Mouse (Mus musculus) cerebellum, adult 11 months (tissue): ENCODE results near the gene 5031439G07Rik.

Experiments
- DNase-seq: peaks from one replicate; pipeline ENCODE4 v3.0.0; 2022

5031439G07Rik gene

GRCm38 (mm10) chr15:84994498-84994897, 6.1 kb upstream of the 5031439G07Rik start:
- no peak for DNase-seq

GRCm38 (mm10) chr15:84989771-84990170, 1.4 kb upstream of the 5031439G07Rik start:
- no peak for DNase-seq

- no peak for DNase-seq
Observed at GRCm38 (mm10) chr15:84989098-84989497, 747 bp upstream of the 5031439G07Rik start.

GRCm38 (mm10) chr15:84987020-84987815, 1.1 kb downstream of the 5031439G07Rik start:
- DNase-seq = no peak

GRCm38 (mm10) chr15:84986171-84987019, 2.0 kb downstream of the 5031439G07Rik start:
- DNase-seq = no peak

GRCm38 (mm10) chr15:84985516-84986160, 2.7 kb downstream of the 5031439G07Rik start:
- no peak for DNase-seq

GRCm38 (mm10) chr15:84983721-84984120, 4.6 kb downstream of the 5031439G07Rik start:
- DNase-seq = no peak

- DNase-seq = no peak
Observed at GRCm38 (mm10) chr15:84982888-84983287, 5.5 kb downstream of the 5031439G07Rik start.

- no peak for DNase-seq
Observed at GRCm38 (mm10) chr15:84981609-84982313, 6.6 kb downstream of the 5031439G07Rik start.

GRCm38 (mm10) chr15:84975729-84976128, 12.6 kb downstream of the 5031439G07Rik start:
- no peak for DNase-seq

GRCm38 (mm10) chr15:84973544-84973871, 14.8 kb downstream of the 5031439G07Rik start:
- no peak for DNase-seq

GRCm38 (mm10) chr15:84972860-84973543, 15.3 kb downstream of the 5031439G07Rik start:
- DNase-seq = peak; percentile 50

GRCm38 (mm10) chr15:84968534-84968933, 19.8 kb downstream of the 5031439G07Rik start:
- no peak for DNase-seq

GRCm38 (mm10) chr15:84965575-84966360, 22.6 kb downstream of the 5031439G07Rik start:
- no peak for DNase-seq

- no peak for DNase-seq
Observed at GRCm38 (mm10) chr15:84964771-84965170, 23.6 kb downstream of the 5031439G07Rik start.

- no peak for DNase-seq
Observed at GRCm38 (mm10) chr15:84962518-84962917, 25.8 kb downstream of the 5031439G07Rik start.

- peak; percentile 47 for DNase-seq
Observed at GRCm38 (mm10) chr15:84960692-84961091, 27.7 kb downstream of the 5031439G07Rik start.

GRCm38 (mm10) chr15:84959891-84960290, 28.5 kb downstream of the 5031439G07Rik start:
- DNase-seq = no peak

GRCm38 (mm10) chr15:84958331-84958730, 30.0 kb downstream of the 5031439G07Rik start:
- DNase-seq = no peak

- no peak for DNase-seq
Observed at GRCm38 (mm10) chr15:84957851-84958250, 30.5 kb downstream of the 5031439G07Rik start.

GRCm38 (mm10) chr15:84953259-84953658, 35.1 kb downstream of the 5031439G07Rik start:
- DNase-seq = no peak
